Mouse (Mus musculus): ENCODE measurements around the gene Zfp518b.

The Zfp518b gene

DNA sequence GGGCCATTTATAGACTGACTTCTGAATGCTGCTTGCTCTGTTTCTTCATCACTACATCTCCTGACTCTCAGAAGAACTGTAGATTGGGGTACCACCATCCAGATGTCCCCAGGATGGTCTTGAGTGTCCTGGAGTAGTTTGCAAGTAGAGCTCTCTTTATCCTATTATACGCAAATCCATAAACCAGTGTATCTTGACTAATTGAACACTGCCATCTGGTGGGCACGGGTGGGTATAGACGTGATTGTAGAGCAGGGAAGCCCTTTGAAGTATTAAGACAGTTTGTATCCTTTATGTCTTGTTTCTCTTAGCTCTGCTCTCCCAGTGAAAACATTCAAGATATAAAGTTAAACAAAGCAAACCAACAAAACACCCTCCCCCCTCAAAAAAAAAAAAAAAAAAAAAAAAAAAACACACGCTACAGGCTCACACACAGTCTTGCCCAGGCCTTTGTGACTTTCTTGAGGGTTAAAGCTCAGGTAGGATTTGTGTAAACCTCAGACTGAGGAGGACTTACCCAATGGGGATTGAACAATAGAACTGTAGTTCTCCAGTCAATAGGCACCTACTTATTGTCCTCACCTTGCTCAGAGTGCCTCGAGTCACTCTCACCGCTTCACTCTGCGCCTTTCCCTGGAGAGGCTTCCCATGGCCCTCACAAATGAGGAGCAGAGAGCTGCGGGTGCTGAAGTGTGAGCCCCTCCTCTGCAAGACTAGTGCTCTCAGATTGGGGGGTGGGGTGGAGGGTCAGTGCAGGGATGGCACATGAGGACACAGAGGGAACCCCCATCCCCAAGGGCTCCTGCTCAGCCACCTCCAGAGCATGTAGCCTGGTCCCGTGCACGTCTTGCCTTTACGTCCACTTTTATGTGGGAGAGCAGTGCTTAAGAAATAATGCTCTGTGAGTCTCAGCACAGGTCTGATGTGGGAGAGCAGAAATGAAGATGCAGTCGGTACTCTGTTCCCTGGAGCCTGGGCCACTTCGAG is 51.9 kb downstream of the Zfp518b start:
- DNase-seq (ENCODE audit: low spot score): peak; percentile 56

DNA sequence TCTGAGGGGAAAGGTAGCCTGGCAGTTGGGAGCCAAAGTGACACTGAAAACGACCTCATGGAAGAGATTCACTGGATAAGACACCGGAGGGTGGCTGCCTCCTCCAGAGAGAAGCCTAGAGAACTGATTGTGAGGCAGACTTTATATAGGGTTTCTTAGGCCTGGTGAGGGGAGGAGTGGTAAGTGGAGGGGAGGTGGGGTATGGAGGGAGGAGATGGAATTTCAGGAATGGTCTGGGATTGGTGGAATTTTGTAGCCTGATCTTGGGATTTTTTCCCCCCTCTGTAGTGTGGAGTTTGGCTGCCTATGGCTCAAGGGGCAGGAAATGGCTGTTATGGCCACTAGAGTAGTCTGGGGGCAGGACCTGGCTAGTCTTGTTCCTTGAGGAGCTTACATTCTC is 56.6 kb downstream of the Zfp518b start:
- no peak for DNase-seq (ENCODE audit: low spot score)

DNA sequence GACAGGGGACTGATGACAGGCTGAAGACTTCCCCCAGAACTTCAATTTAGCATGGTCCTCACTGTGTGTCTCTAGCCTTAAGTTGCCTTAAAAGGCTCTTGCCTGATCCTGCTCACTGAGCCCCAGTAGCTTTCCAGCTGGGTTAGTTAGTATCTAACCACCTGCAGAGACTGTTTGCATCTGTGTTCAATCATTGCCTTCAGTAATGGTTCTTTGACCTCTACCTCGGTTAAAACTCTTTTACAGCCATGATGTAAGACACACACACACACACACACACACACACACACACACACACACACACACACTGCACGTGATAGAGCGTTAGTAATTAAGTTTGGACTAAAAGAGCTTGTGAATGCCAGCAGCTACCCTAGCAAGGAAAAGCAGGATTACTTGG is 57.7 kb downstream of the Zfp518b start:
- DNase-seq (ENCODE audit: low spot score): no peak

DNA sequence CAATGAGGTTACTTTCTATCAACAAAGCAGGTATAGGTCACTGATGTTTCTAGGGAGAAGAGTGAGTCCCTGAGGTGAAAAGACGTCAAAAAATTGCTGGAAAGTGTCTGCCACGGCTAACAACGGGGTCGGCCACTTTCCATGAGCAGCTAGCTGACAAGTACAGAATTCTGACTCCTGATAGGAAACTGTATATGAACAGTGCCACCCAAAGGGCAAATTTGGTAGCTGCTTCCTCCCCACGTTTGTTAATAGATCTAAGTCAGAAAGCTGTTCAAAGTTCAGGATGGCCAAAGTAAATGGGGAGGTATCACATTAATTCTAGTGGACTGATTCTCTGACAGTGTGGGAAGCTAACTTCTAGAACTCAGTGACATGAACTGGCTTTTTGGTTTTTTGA is 63.8 kb downstream of the Zfp518b start:
- DNase-seq (ENCODE audit: low spot score): peak; percentile 47

DNA sequence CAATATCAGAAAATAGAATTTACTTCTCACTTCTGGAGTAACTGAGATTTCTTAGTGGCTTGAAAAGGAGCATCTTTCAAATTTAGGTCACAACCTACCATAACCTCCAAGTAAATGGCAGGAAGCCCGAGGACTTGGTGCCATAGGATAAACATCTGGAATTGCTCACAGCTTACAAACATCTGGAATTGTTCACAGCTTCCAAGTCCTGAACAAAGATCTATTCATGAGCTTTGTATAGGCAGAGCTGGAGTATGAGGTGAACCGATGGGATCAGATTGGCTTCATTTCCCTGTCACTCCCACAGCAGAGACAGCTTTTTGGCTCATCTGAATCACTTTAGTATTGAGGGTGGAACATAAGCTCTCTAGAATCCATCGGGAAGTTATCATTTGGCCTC is 65.7 kb downstream of the Zfp518b start:
- DNase-seq (ENCODE audit: low spot score): no peak
